Mouse (Mus musculus): ENCODE measurements around the gene Tarbp2. TPM values are rescaled to one million over a fixed set of nuclear protein-coding genes. Genes with fewer than 3 reads are reported as not detected.

Gene Tarbp2
- total and polyA plus RNA-seq, 3 experiments, result 62.2 to 105 (median 75.6) TPM

DNA sequence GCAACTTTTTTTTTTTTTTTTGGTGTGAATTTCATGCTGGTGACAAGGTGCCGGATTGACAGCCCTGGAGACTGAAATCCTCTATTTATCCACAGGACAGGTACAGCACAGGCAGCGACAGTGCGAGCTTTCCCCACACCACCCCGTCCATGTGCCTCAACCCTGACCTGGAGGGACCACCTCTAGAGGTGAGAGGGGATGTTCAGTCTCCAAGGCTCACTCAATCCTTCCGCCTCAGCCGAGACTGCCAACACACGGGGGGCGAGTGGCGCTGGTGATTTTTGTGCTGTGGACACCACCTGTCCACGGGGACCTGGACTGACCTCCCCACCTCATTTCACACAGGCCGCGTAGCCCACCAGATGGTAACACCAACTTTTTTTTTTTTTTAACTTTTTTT, 32.1 kb upstream of the Tarbp2 start:
- Histone ChIP-seq H3K9ac (ENCODE audit: insufficient read depth, low read depth) (no peak overlapping the region), H3K4me1 (ENCODE audit: control insufficient read depth in 1 of 2, insufficient read depth in 2 of 2) (peaks cover 0 to 9% of the 10 kb centered on the region in 2 experiments; a peak in 2 of 4 replicates), H3K9me3 (replicated peaks; ENCODE audit: low read length) (no peaks in the 10 kb centered on the region), H3K4me2 (ENCODE audit: insufficient read depth, low read depth, poor library complexity, severe bottlenecking) (no peak overlapping the region), H3K4me3 (replicated peaks in 1 of 3; ENCODE audit: low read depth in 2 of 3, low read length in 2 of 3, poor library complexity in 1 of 3) (no peak overlapping the region), H3K36me3 (replicated peaks in 1 of 2; ENCODE audit: control insufficient read depth in 1 of 2, insufficient read depth in 1 of 2, low read length in 1 of 2) (peaks cover 65 to 99% of the 10 kb centered on the region in 2 experiments), H3K27me3 (replicated peaks) (no peaks in the 10 kb centered on the region), H3K79me2 (replicated peaks; ENCODE audit: control insufficient read depth, extremely low read depth, insufficient read depth, poor library complexity, severe bottlenecking) (peaks cover 46% of the 10 kb centered on the region), H3K27ac (ENCODE audit: insufficient read depth, low read depth) (no peak overlapping the region)
- dilution Hi-C loops (cut with MboI; ENCODE audit: extremely low pct_ligation_motif_present, extremely low pct_unique_long_range_greater_than_20kb, low sequenced_read_pairs) (no loop called here), in situ Hi-C loops (cut with MboI; ENCODE audit: low pct_ligation_motif_present, low pct_unique_long_range_greater_than_20kb, low sequenced_read_pairs) (no loop called here)
- DNase-seq (ENCODE audit: extremely low read depth), result no peak
- no peak for TF ChIP-seq E2F4 (IDR thresholded peaks at IDR 0.05; ENCODE audit: insufficient replicate concordance, low read depth, low read length)
- TF ChIP-seq MAFK (IDR thresholded peaks at IDR 0.05; ENCODE audit: insufficient replicate concordance, low read length), result no peak
- no peak for TF ChIP-seq MEF2A (IDR thresholded peaks at IDR 0.05; ENCODE audit: borderline replicate concordance, low read depth, low read length)
- no peak for TF ChIP-seq ZNF384 (IDR thresholded peaks at IDR 0.05; ENCODE audit: low read depth, low read length)
- no peak for TF ChIP-seq GABPA (IDR thresholded peaks at IDR 0.05; ENCODE audit: insufficient replicate concordance, low read depth, low read length)
- no peak for TF ChIP-seq USF1 (IDR thresholded peaks at IDR 0.05; ENCODE audit: low read depth, low read length)
- no peak for TF ChIP-seq KAT2A (IDR thresholded peaks at IDR 0.05; ENCODE audit: insufficient replicate concordance, low read length)
- TF ChIP-seq USF2 (conservative IDR thresholded peaks at IDR 0.05; ENCODE audit: low read depth, low read length), result no peak
- no peak for TF ChIP-seq UBTF (IDR thresholded peaks at IDR 0.05; ENCODE audit: low read depth, low read length)
- no peak for TF ChIP-seq ETS1 (conservative IDR thresholded peaks at IDR 0.05; ENCODE audit: low read depth, low read length)
- TF ChIP-seq NELFE (IDR thresholded peaks at IDR 0.05; ENCODE audit: low read depth, low read length), result no peak
- no peak for TF ChIP-seq BHLHE40 (IDR thresholded peaks at IDR 0.05; ENCODE audit: low read depth, low read length)

DNA sequence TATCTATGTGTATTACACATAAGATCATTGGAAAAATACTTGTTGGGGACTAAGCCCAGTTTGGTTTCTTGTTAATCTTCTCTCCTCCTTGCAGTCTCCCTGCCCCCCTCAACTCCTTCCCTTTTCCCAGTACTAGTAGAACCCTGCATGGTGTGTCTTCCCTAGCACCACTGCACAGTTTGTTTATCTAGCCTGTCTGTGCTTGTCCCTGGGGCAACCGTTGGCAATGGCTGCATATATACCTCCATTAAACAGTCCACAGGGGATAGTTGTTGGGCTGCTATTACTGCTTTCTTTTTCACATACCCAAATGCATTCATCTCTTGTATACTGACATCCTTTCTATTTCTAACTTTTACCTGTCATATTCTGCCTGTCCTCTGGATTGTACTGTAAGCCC, 30.3 kb upstream of the Tarbp2 start:
- dilution Hi-C loops (cut with MboI; ENCODE audit: extremely low pct_ligation_motif_present, extremely low pct_unique_long_range_greater_than_20kb, low sequenced_read_pairs) (no loop called here), in situ Hi-C loops (cut with MboI; ENCODE audit: low pct_ligation_motif_present, low pct_unique_long_range_greater_than_20kb, low sequenced_read_pairs) (no loop called here)
- Histone ChIP-seq H3K27me3 (replicated peaks) (no peaks in the 10 kb centered on the region), H3K9ac (ENCODE audit: insufficient read depth, low read depth) (no peak overlapping the region), H3K79me2 (replicated peaks; ENCODE audit: control insufficient read depth, extremely low read depth, insufficient read depth, poor library complexity, severe bottlenecking) (peaks cover 36% of the 10 kb centered on the region), H3K27ac (ENCODE audit: insufficient read depth, low read depth) (no peak overlapping the region), H3K36me3 (replicated peaks in 1 of 2; ENCODE audit: control insufficient read depth in 1 of 2, insufficient read depth in 1 of 2, low read length in 1 of 2) (peaks cover 66 to 99% of the 10 kb centered on the region in 2 experiments), H3K9me3 (replicated peaks; ENCODE audit: low read length) (no peaks in the 10 kb centered on the region), H3K4me3 (replicated peaks in 1 of 3; ENCODE audit: low read depth in 2 of 3, low read length in 2 of 3, poor library complexity in 1 of 3) (no peak overlapping the region), H3K4me2 (ENCODE audit: insufficient read depth, low read depth, poor library complexity, severe bottlenecking) (no peak overlapping the region), H3K4me1 (ENCODE audit: control insufficient read depth in 1 of 2, insufficient read depth in 2 of 2) (no peaks in the 10 kb centered on the region)
- no peak for DNase-seq (ENCODE audit: extremely low read depth)
- TF ChIP-seq USF2 (conservative IDR thresholded peaks at IDR 0.05; ENCODE audit: low read depth, low read length), result no peak
- no peak for TF ChIP-seq ZC3H11A (IDR thresholded peaks at IDR 0.05; ENCODE audit: low read depth, low read length)
- TF ChIP-seq EP300 (IDR thresholded peaks at IDR 0.05; ENCODE audit: low read length), result no peak
- no peak for TF ChIP-seq MEF2A (IDR thresholded peaks at IDR 0.05; ENCODE audit: borderline replicate concordance, low read depth, low read length)
- no peak for TF ChIP-seq E2F4 (IDR thresholded peaks at IDR 0.05; ENCODE audit: insufficient replicate concordance, low read depth, low read length)
- TF ChIP-seq UBTF (IDR thresholded peaks at IDR 0.05; ENCODE audit: low read depth, low read length), result no peak
- TF ChIP-seq RAD21 (IDR thresholded peaks at IDR 0.05; ENCODE audit: low read depth, low read length), result no peak
- TF ChIP-seq MAFK (IDR thresholded peaks at IDR 0.05; ENCODE audit: insufficient replicate concordance, low read length), result no peak
- no peak for TF ChIP-seq CHD2 (IDR thresholded peaks at IDR 0.05; ENCODE audit: low read length)
- TF ChIP-seq GABPA (IDR thresholded peaks at IDR 0.05; ENCODE audit: insufficient replicate concordance, low read depth, low read length), result no peak
- no peak for TF ChIP-seq MXI1 (IDR thresholded peaks at IDR 0.05; ENCODE audit: low read depth, low read length)
- no peak for TF ChIP-seq IRF4 (IDR thresholded peaks at IDR 0.05; ENCODE audit: low read depth, low read length)
- no peak for TF ChIP-seq BHLHE40 (IDR thresholded peaks at IDR 0.05; ENCODE audit: low read depth, low read length)

Measured in CH12.LX (cell line).